Mouse (Mus musculus): ENCODE data around the gene P2ry4. TPM values are rescaled to one million over a fixed set of nuclear protein-coding genes. Genes with fewer than 3 reads are reported as not detected.

P2ry4 gene
- not detected in 2 replicates for polyA plus RNA-seq (2014; fragmentation: Nextera tagmentation; extraction: Ambion mirVana)

GRCm38 (mm10) chrX:100594791-100595190, at the start of gene P2ry4:
Gene P2ry4 (minus strand): TSS chrX:100594869.
- no peak for ATAC-seq (ENCODE audit: insufficient number of reproducible peaks, insufficient read depth, low FRiP score, low read depth)

GRCm38 (mm10) chrX:100638477-100638876, 43.8 kb upstream of the P2ry4 start:
- no peak overlapping the region for H3K4me2 ChIP-seq (replicated peaks; ENCODE audit: low read depth, low read length)

More at GRCm38 (mm10) chrX:100594791-100595190, at the start of gene P2ry4:
- Histone ChIP-seq H3K4me1 (ENCODE audit: control insufficient read depth, insufficient read depth, low read length) (no peaks in the 10 kb centered on the region), H3K9ac (replicated peaks; ENCODE audit: low read depth, low read length) (no peak within 1 kb of the TSS), H3K9me3 (ENCODE audit: control insufficient read depth, low read depth, low read length) (no peaks in the 10 kb centered on the region), H3K27me3 (ENCODE audit: control insufficient read depth, insufficient read depth, low read length) (no peaks in the 10 kb centered on the region), H3K4me3 (ENCODE audit: low read depth, low read length) (no peak within 1 kb of the TSS), H3K27ac (ENCODE audit: low read length) (no peak within 1 kb of the TSS), H3K4me2 (replicated peaks; ENCODE audit: low read depth, low read length) (no peak within 1 kb of the TSS), H3K36me3 (ENCODE audit: control insufficient read depth, insufficient read depth, low read length) (no peaks in the 10 kb centered on the region)
- 51% methylated on average over 4 of the region's 4 CpGs for whole genome bisulfite sequencing

DNA sequence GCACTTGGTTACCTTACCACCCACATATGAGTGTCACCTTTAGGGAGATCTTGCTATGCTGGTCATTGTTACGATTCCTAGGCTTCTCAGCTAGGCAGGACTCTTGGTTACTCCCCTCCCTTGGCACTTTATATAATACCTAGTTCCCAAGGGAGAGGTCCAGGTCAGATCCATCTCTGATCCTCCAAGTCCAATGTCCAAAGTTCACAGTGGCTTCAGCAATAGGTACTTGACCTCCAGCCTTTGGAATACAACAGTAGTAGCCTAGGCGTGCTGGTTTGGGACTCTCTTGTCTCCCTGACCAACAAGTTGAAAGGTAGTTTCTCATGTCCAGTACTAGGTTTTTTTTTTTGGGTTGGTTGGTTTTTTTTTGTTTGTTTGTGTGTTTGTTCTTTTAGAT, 34.4 kb upstream of the P2ry4 start:
- Histone ChIP-seq H3K36me3 (ENCODE audit: control insufficient read depth, insufficient read depth, low read length) (no peaks in the 10 kb centered on the region), H3K27me3 (ENCODE audit: control insufficient read depth, insufficient read depth, low read length) (no peaks in the 10 kb centered on the region), H3K27ac (ENCODE audit: low read length) (no peak overlapping the region), H3K4me2 (replicated peaks; ENCODE audit: low read depth, low read length) (no peak overlapping the region), H3K9ac (replicated peaks; ENCODE audit: low read depth, low read length) (no peak overlapping the region), H3K4me3 (ENCODE audit: low read depth, low read length) (no peak overlapping the region), H3K4me1 (ENCODE audit: control insufficient read depth, insufficient read depth, low read length) (0 out of 2 replicates have a peak, but pooled peaks cover 4% of the 10 kb centered on the region), H3K9me3 (ENCODE audit: control insufficient read depth, low read depth, low read length) (no peaks in the 10 kb centered on the region)
- ATAC-seq (ENCODE audit: insufficient number of reproducible peaks, insufficient read depth, low FRiP score, low read depth): no peak
- 90% methylated on average over 2 of the region's 2 CpGs for WGBS

More at GRCm38 (mm10) chrX:100638477-100638876, 43.8 kb upstream of the P2ry4 start:
- 94% methylated on average over 8 of the region's 8 CpGs for WGBS
- no peaks in the 10 kb centered on the region for H3K27me3 ChIP-seq (ENCODE audit: control insufficient read depth, insufficient read depth, low read length)
- no peaks in the 10 kb centered on the region; the same call in 1 of the 2 replicates for H3K36me3 ChIP-seq (ENCODE audit: control insufficient read depth, insufficient read depth, low read length)
- no peak overlapping the region for H3K4me3 ChIP-seq (ENCODE audit: low read depth, low read length)
- no peaks in the 10 kb centered on the region for H3K4me1 ChIP-seq (ENCODE audit: control insufficient read depth, insufficient read depth, low read length)
- H3K9me3 ChIP-seq (ENCODE audit: control insufficient read depth, low read depth, low read length): no peaks in the 10 kb centered on the region
- no peak for ATAC-seq (ENCODE audit: insufficient number of reproducible peaks, insufficient read depth, low FRiP score, low read depth)
- H3K27ac ChIP-seq (ENCODE audit: low read length): no peak overlapping the region
- H3K9ac ChIP-seq (replicated peaks; ENCODE audit: low read depth, low read length): no peak overlapping the region

DNA sequence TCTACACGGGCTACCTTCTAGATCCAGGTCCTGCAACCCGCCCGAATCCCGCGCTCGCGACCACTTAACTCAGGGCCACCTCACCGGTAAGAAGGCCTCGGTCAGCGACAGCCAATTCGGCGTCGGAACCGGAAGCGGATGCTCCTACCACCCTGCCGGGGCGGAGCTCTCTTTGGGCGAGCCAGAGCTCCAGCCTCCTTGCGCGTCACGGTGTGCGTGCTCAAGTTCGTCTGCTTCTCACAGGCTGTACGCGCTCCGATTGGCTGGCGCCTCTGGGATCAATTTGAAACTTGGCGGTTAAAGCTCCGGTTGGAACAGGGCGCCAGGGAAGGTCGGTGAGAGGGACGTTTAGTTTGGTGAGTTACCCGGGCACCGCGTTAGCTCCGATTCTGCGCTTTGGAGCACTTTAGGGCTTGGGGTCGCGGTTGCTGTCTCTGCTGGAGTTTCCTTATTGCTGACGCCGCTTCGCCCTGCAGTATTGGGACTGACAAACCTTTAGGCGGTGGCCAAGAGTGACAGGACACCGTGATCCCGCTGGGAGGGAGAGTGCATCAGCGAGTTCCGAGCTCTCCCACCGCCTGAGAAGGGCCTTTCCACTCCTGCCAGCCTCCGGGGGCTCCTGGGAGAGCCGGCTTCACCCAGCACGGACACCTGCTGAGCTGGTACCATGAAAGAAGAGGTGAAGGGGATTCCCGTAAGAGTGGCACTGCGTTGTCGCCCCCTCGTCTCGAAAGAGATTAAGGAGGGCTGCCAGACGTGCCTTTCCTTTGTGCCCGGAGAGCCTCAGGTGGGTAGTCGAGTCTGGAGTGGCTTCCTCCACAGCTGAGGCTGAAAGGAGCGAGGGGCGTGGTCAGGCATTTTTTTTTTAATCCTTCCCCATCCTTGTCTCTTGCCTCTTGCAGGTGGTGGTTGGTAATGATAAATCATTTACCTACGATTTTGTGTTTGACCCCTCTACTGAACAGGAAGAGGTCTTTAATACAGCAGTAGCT, 31.4 kb upstream of the P2ry4 start, which contains the start of gene Pdzd11:
Gene Pdzd11, minus strand, starts transcription at position 767 of the 992 bp plus-strand sequence.
- 20% methylated on average over 61 of the region's 62 CpGs for WGBS

GRCm38 (mm10) chrX:100625546-100625801, 30.8 kb upstream of the P2ry4 start, which contains the start of gene Kif4:
Gene Kif4 (plus strand): TSS chrX:100625737.
- no peak for ATAC-seq (ENCODE audit: insufficient number of reproducible peaks, insufficient read depth, low FRiP score, low read depth)
- WGBS: 26% methylated on average over 3 of the region's 3 CpGs
- Histone ChIP-seq H3K4me2 (replicated peaks; ENCODE audit: low read depth, low read length) (peak within 1 kb of the TSS; percentile 56), H3K36me3 (ENCODE audit: control insufficient read depth, insufficient read depth, low read length) (no peaks in the 10 kb centered on the region), H3K9ac (replicated peaks; ENCODE audit: low read depth, low read length) (peak within 1 kb of the TSS; percentile 50; the same call in 1 of the 2 replicates), H3K27ac (ENCODE audit: low read length) (peak within 1 kb of the TSS; percentile 69; the same call in 1 of the 2 replicates), H3K9me3 (ENCODE audit: control insufficient read depth, low read depth, low read length) (no peaks in the 10 kb centered on the region), H3K4me3 (ENCODE audit: low read depth, low read length) (peak within 1 kb of the TSS; percentile 55), H3K27me3 (ENCODE audit: control insufficient read depth, insufficient read depth, low read length) (no peaks in the 10 kb centered on the region), H3K4me1 (ENCODE audit: control insufficient read depth, insufficient read depth, low read length) (0 out of 2 replicates have a peak, but pooled peaks cover 4% of the 10 kb centered on the region)

More for the DNA sequence above, 31.4 kb upstream of the P2ry4 start, which contains the start of gene Pdzd11:
- Histone ChIP-seq H3K9me3 (ENCODE audit: control insufficient read depth, low read depth, low read length) (no peaks in the 10 kb centered on the region), H3K4me2 (replicated peaks; ENCODE audit: low read depth, low read length) (peak within 1 kb of the TSS; percentile 56), H3K4me3 (ENCODE audit: low read depth, low read length) (peak within 1 kb of the TSS; percentile 55), H3K27me3 (ENCODE audit: control insufficient read depth, insufficient read depth, low read length) (no peaks in the 10 kb centered on the region), H3K9ac (replicated peaks; ENCODE audit: low read depth, low read length) (peak within 1 kb of the TSS; percentile 50; the same call in 1 of the 2 replicates), H3K36me3 (ENCODE audit: control insufficient read depth, insufficient read depth, low read length) (no peaks in the 10 kb centered on the region), H3K27ac (ENCODE audit: low read length) (peak within 1 kb of the TSS; percentile 69; the same call in 1 of the 2 replicates), H3K4me1 (ENCODE audit: control insufficient read depth, insufficient read depth, low read length) (0 out of 2 replicates have a peak, but pooled peaks cover 4% of the 10 kb centered on the region)
- peak; percentile 100 for ATAC-seq (ENCODE audit: insufficient number of reproducible peaks, insufficient read depth, low FRiP score, low read depth)

- peak overlapping the region; percentile 33; the same call in 1 of the 2 replicates for H3K9ac ChIP-seq (replicated peaks; ENCODE audit: low read depth, low read length)
- H3K36me3 ChIP-seq (ENCODE audit: control insufficient read depth, insufficient read depth, low read length): no peaks in the 10 kb centered on the region
- peak overlapping the region; percentile 52 for H3K4me2 ChIP-seq (replicated peaks; ENCODE audit: low read depth, low read length)
- no peaks in the 10 kb centered on the region for H3K27me3 ChIP-seq (ENCODE audit: control insufficient read depth, insufficient read depth, low read length)
- WGBS: 44% methylated on average over 7 of the region's 7 CpGs
- 0 out of 2 replicates have a peak, but pooled peaks cover 4% of the 10 kb centered on the region for H3K4me1 ChIP-seq (ENCODE audit: control insufficient read depth, insufficient read depth, low read length)
- no peak for ATAC-seq (ENCODE audit: insufficient number of reproducible peaks, insufficient read depth, low FRiP score, low read depth)
- H3K9me3 ChIP-seq (ENCODE audit: control insufficient read depth, low read depth, low read length): no peaks in the 10 kb centered on the region
- H3K27ac ChIP-seq (ENCODE audit: low read length): no peak overlapping the region
- H3K4me3 ChIP-seq (ENCODE audit: low read depth, low read length): peak overlapping the region; percentile 55
These were observed 30.5 kb upstream of the P2ry4 start for GRCm38 (mm10) chrX:100625146-100625545.

DNA sequence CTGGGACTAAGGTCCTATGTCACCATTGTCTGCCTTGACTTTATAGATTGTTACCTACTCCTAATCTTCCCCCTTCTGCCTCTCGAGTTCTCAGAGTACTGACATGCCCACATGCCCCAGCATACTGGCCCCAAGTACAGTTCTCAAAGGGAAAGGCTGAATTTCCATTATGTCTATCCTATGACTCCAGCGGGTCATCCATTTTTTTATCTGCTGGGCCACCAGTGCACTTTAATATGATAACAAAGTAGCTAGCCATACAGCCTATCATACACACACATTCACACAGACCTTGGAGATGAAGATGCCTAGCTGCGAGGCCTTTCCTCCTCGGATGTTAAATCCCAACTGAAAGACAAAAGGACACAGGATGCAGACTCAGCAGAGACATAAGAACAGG, 29.6 kb upstream of the P2ry4 start:
- 87% methylated on average over 4 of the region's 4 CpGs for WGBS
- no peak overlapping the region for H3K4me2 ChIP-seq (replicated peaks; ENCODE audit: low read depth, low read length)
- H3K4me3 ChIP-seq (ENCODE audit: low read depth, low read length): no peak overlapping the region
- H3K9ac ChIP-seq (replicated peaks; ENCODE audit: low read depth, low read length): no peak overlapping the region
- no peaks in the 10 kb centered on the region for H3K36me3 ChIP-seq (ENCODE audit: control insufficient read depth, insufficient read depth, low read length)
- H3K9me3 ChIP-seq (ENCODE audit: control insufficient read depth, low read depth, low read length): no peaks in the 10 kb centered on the region
- no peak overlapping the region for H3K27ac ChIP-seq (ENCODE audit: low read length)
- ATAC-seq (ENCODE audit: insufficient number of reproducible peaks, insufficient read depth, low FRiP score, low read depth): no peak
- H3K4me1 ChIP-seq (ENCODE audit: control insufficient read depth, insufficient read depth, low read length): 0 out of 2 replicates have a peak, but pooled peaks cover 4% of the 10 kb centered on the region
- no peaks in the 10 kb centered on the region for H3K27me3 ChIP-seq (ENCODE audit: control insufficient read depth, insufficient read depth, low read length)

DNA sequence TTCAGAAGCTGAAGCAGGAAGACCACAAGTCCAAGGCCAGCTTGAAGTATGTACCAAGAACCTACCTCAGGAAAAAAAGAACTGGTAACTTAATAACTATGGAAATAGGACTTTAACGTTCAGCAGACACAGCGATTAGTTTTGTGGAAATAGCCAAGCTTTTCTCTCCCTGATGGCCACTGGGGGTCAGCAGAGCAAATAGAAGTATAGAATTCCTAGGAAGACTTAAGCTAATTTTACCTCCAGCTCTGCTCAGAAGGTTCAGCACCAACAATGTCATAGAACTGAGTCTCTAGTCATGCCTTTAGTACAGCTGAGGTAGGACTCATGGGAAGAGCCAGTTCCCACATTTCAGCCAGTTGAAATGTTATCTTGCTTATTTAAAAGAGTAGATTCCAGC, 26.7 kb upstream of the P2ry4 start:
- 0 out of 2 replicates have a peak, but pooled peaks cover 4% of the 10 kb centered on the region for H3K4me1 ChIP-seq (ENCODE audit: control insufficient read depth, insufficient read depth, low read length)
- no peak overlapping the region for H3K27ac ChIP-seq (ENCODE audit: low read length)
- H3K4me3 ChIP-seq (ENCODE audit: low read depth, low read length): no peak overlapping the region
- H3K27me3 ChIP-seq (ENCODE audit: control insufficient read depth, insufficient read depth, low read length): no peaks in the 10 kb centered on the region; the same call in 1 of the 2 replicates
- no peak for ATAC-seq (ENCODE audit: insufficient number of reproducible peaks, insufficient read depth, low FRiP score, low read depth)
- no peak overlapping the region for H3K4me2 ChIP-seq (replicated peaks; ENCODE audit: low read depth, low read length)
- H3K9ac ChIP-seq (replicated peaks; ENCODE audit: low read depth, low read length): no peak overlapping the region
- no peaks in the 10 kb centered on the region for H3K36me3 ChIP-seq (ENCODE audit: control insufficient read depth, insufficient read depth, low read length)
- H3K9me3 ChIP-seq (ENCODE audit: control insufficient read depth, low read depth, low read length): no peaks in the 10 kb centered on the region
- 58% methylated on average over 2 of the region's 2 CpGs for WGBS

Measured in stomach, embryonic 14.5 days (tissue).